Mouse (Mus musculus) erythroblast, embryonic 14.5 days (primary cell): ENCODE measurements around the gene Hormad2. TPM values are rescaled to one million over a fixed set of nuclear protein-coding genes. Genes with fewer than 3 reads are reported as not detected.

Source experiments
- H3K27me3 ChIP-seq: 2 replicates; pipeline ENCODE4 v1.6.1; 2012; ENCODE audit warnings: inconsistent platforms; ENCODE audit not compliant: control insufficient read depth
- H3K36me3 ChIP-seq: 2 replicates; pipeline ENCODE4 v1.6.1; 2012; ENCODE audit warnings: mild to moderate bottlenecking, inconsistent platforms; ENCODE audit not compliant: control insufficient read depth
- H3K4me1 ChIP-seq: 2 replicates; pipeline ENCODE4 v1.6.1; 2012; ENCODE audit warnings: inconsistent platforms; ENCODE audit not compliant: control insufficient read depth
- H3K4me3 ChIP-seq: replicated peaks from 2 replicates; pipeline ENCODE3; 2012; ENCODE audit warnings: moderate library complexity, mild to moderate bottlenecking, inconsistent platforms
- H3K9me3 ChIP-seq: 2 replicates; pipeline ENCODE4 v1.6.1; 2012; ENCODE audit warnings: low read length, inconsistent platforms, mixed read lengths; ENCODE audit not compliant: control insufficient read depth
- GATA1 ChIP-seq: IDR thresholded peaks from 2 replicates; pipeline ENCODE4 v1.6.1; 2012; ENCODE audit warnings: low read length, inconsistent platforms, mixed read lengths
- TAL1 ChIP-seq: IDR thresholded peaks from 3 replicates; pipeline ENCODE4 v1.6.1; 2012; ENCODE audit warnings: low read length, inconsistent platforms, mixed read lengths
- polyA plus RNA-seq: library from polyadenylated mRNA; stranded (reverse); fragments of >175 nt; gene quantifications from 2 replicates; pipeline ENCODE4 v1.2.3, GENCODE M21; 2012

The Hormad2 gene
- polyA plus RNA-seq, 1 experiment = not detected

GRCm38 (mm10) chr11:4471734-4472133 lies 30.8 kb upstream of the Hormad2 start:
- Histone ChIP-seq H3K9me3 (no peaks in the 10 kb centered on the region), H3K4me1 (peaks cover 3% of the 10 kb centered on the region), H3K27me3 (no peaks in the 10 kb centered on the region), H3K4me3 (no peak overlapping the region), H3K36me3 (peaks cover 2% of the 10 kb centered on the region; the same call in 1 of the 2 replicates)
- TF ChIP-seq TAL1 = no peak
- no peak for TF ChIP-seq GATA1

DNA sequence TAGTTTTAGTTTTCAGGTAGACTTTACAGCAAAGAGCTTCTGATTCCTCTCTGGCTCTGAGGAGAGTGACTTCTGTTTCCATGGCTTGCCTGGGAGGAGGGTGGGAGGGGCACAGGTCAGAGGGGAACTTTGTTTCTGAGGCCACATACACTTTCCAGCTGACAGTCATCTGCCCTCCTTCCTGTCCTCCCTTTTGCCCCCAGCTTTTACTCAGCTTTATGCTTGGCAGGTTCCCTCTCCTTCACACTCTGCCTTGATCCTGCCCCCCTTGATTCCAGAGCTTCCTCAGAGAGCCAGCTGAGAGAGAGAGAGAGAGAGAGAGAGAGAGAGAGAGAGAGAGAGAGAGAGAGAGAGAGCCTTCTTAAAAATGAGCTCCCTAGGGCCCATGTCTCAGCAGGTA lies 30.3 kb upstream of the Hormad2 start:
- Histone ChIP-seq H3K27me3 (no peaks in the 10 kb centered on the region), H3K9me3 (no peaks in the 10 kb centered on the region), H3K4me1 (peaks cover 3% of the 10 kb centered on the region), H3K36me3 (peaks cover 2% of the 10 kb centered on the region; the same call in 1 of the 2 replicates), H3K4me3 (no peak overlapping the region)
- TF ChIP-seq TAL1 = no peak
- TF ChIP-seq GATA1 = no peak

DNA sequence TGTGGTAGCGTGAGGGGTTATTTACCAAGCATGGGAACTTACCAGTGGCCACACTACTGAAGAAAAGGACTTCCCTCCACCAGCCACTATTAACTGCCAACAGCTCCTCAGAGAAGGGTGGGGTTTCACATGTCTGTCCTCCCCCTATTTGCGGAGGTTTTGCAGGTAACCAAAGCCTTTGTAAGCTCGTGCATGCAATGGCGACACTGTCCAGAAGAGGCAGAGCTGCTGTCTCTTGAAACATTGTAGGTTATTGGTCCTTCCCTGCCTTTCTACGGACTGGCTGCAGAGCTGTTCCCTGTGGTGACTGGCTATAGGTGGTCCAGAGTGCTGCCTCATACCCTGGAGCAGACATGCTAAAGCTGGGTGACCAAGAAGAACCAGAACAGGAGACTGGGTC lies 28.2 kb upstream of the Hormad2 start:
- no peak overlapping the region for H3K4me3 ChIP-seq
- H3K36me3 ChIP-seq = no peaks in the 10 kb centered on the region
- no peaks in the 10 kb centered on the region for H3K9me3 ChIP-seq
- peaks cover 3% of the 10 kb centered on the region for H3K4me1 ChIP-seq
- H3K27me3 ChIP-seq = no peaks in the 10 kb centered on the region
- TF ChIP-seq TAL1 (no peak), GATA1 (no peak)

- H3K9me3 ChIP-seq = no peaks in the 10 kb centered on the region
- peaks cover 3% of the 10 kb centered on the region for H3K4me1 ChIP-seq
- peaks cover under 1% of the 10 kb centered on the region for H3K27me3 ChIP-seq
- TF ChIP-seq GATA1 (no peak), TAL1 (no peak)
- H3K4me3 ChIP-seq = no peak overlapping the region
- no peaks in the 10 kb centered on the region for H3K36me3 ChIP-seq
Observed at GRCm38 (mm10) chr11:4467436-4467835, 26.5 kb upstream of the Hormad2 start.

DNA sequence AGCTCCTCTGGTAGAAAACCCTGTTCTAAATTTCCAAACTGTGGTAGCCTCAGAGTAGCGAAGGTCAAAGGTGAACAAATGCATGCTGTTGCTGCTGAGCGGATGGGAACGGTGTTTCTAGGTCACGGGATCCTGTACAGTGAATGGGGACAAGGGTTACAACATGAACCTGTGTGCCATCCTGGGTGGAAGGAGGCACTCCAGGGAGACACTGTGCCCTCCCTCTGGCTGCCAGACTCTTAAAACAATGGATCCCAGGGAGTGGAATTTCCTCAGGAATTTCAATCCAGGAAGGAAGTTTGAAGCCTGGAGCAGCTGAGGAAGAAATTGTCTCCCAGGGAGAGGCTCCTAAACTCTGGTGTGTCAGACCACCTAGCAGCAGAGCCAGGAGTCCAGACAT lies 25.3 kb upstream of the Hormad2 start:
- H3K9me3 ChIP-seq = no peaks in the 10 kb centered on the region
- no peak for TF ChIP-seq GATA1
- TF ChIP-seq TAL1 = no peak
- peaks cover 3% of the 10 kb centered on the region for H3K4me1 ChIP-seq
- peaks cover 13% of the 10 kb centered on the region for H3K27me3 ChIP-seq
- H3K36me3 ChIP-seq = no peaks in the 10 kb centered on the region
- H3K4me3 ChIP-seq = no peak overlapping the region

DNA sequence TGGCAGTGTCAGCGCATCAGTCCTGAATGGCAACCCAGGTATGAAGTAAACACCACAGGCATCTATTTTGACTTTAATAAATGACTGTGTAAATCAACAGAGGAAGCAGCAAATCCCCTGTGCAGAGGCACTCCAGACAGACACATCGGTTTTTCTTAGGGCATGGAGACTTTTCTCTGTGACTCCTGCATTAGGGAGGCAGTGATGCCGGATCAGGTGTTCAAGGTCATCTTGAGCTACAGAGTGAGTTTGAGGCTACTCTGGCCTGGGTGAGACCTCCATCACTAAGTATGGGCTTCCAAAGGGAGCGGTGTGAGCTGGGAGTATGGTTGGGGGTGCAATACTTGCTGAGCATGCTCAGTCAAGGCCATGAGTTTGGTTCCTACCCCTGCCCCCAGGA lies 23.7 kb upstream of the Hormad2 start:
- peaks cover 28% of the 10 kb centered on the region for H3K27me3 ChIP-seq
- TF ChIP-seq GATA1 (no peak), TAL1 (no peak)

GRCm38 (mm10) chr11:4464186-4464585 lies 23.3 kb upstream of the Hormad2 start:
- peaks cover 3% of the 10 kb centered on the region for H3K4me1 ChIP-seq
- no peaks in the 10 kb centered on the region for H3K9me3 ChIP-seq
- TF ChIP-seq TAL1 = no peak
- TF ChIP-seq GATA1 = no peak
- H3K27me3 ChIP-seq = peaks cover 28% of the 10 kb centered on the region
- H3K4me3 ChIP-seq = no peak overlapping the region
- H3K36me3 ChIP-seq = no peaks in the 10 kb centered on the region

More for the DNA sequence above, 23.7 kb upstream of the Hormad2 start:
- Histone ChIP-seq H3K4me3 (no peak overlapping the region), H3K9me3 (no peaks in the 10 kb centered on the region), H3K36me3 (no peaks in the 10 kb centered on the region), H3K4me1 (peaks cover 3% of the 10 kb centered on the region)

DNA sequence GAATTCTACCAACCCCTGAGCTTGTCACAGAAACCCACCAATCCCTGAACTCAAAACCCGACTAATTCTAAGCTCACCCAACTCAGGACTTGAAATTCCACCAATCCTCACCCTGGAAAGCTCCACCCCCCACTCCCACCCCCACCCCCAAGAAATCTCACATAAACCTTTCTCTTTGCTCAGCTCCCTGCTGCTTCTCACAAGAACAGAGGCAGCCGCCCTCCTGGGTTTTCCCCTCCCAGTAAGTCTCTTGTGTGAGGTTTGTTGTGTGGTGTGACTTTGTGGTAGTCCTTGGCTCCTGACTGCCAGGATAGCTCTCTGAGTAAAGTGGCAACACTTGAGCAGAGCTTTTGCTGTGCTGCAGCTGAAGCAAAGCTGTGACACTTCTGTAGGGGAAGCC lies 22.0 kb upstream of the Hormad2 start:
- H3K9me3 ChIP-seq = no peaks in the 10 kb centered on the region
- peaks cover 3% of the 10 kb centered on the region for H3K4me1 ChIP-seq
- TF ChIP-seq TAL1 = no peak
- no peak for TF ChIP-seq GATA1
- H3K4me3 ChIP-seq = no peak overlapping the region
- H3K27me3 ChIP-seq = peaks cover 32% of the 10 kb centered on the region
- H3K36me3 ChIP-seq = no peaks in the 10 kb centered on the region

GRCm38 (mm10) chr11:4461154-4461553 lies 20.2 kb upstream of the Hormad2 start:
- Histone ChIP-seq H3K36me3 (no peaks in the 10 kb centered on the region), H3K4me3 (no peak overlapping the region), H3K27me3 (peaks cover 37% of the 10 kb centered on the region), H3K9me3 (no peaks in the 10 kb centered on the region), H3K4me1 (no peaks in the 10 kb centered on the region; the same call in 1 of the 2 replicates)
- no peak for TF ChIP-seq GATA1
- no peak for TF ChIP-seq TAL1

DNA sequence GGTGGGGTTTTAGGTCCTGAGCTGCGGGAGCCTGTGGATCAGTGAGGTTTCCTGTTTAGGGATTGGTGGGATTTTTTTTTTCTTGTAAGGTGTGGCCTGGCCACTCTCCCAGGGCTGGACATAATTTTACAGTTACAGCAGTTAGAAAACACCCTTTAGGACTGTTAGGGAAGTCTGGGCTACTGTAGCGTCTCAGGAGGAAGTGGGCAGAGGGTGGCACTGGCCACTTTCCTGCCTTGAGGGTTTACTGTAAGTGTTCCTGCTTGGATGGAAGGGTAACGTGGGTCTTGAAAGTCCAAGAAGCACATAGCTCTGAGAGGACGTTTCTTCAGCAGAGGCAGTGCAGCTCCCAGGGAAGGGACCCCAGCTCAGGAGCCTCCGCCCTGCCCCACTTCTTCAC lies 19.7 kb upstream of the Hormad2 start:
- Histone ChIP-seq H3K4me3 (no peak overlapping the region), H3K36me3 (no peaks in the 10 kb centered on the region), H3K27me3 (peaks cover 37% of the 10 kb centered on the region)

More for the DNA sequence above, 19.7 kb upstream of the Hormad2 start:
- no peaks in the 10 kb centered on the region for H3K9me3 ChIP-seq
- no peak for TF ChIP-seq GATA1
- no peak for TF ChIP-seq TAL1
- H3K4me1 ChIP-seq = no peaks in the 10 kb centered on the region; the same call in 1 of the 2 replicates
